Mouse (Mus musculus) frontal cortex, adult (tissue): ENCODE measurements around the gene Olfr651.
"Not testable (repeated sequence)": the region's sequence is repeated elsewhere in the genome, so short reads cannot be mapped to it uniquely, and the experiment has no call there.

Experiments
- ATAC-seq: cut with Nextera tagmentation; 2 replicates; pipeline ENCODE4 v1.9.2; 2017; ENCODE audit warnings: mild to moderate bottlenecking, moderate library complexity, mixed read lengths; ENCODE audit not compliant: low TSS enrichment

The Olfr651 gene

DNA sequence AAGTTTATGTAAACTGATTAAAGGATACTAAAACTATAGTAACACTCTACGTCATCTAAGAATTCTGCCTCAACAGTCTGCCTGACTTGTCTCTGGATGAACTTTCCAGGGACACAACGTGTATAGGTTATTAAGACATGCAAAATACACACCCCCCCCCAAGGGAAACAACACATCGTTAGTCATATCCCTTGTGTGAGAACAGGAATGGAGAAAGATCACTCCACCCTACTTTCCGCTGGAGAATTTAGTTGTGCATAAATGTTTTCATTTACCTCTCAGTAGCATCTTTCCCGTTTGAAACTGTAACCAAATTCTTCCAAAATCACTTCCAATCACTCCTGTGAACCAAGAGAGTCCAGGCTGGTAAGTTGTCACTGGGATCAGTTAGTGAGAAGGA, at the start of gene Olfr651:
Gene Olfr651, plus strand, starts transcription at position 301 of the 400 bp plus-strand sequence.
- ATAC-seq: no peak

DNA sequence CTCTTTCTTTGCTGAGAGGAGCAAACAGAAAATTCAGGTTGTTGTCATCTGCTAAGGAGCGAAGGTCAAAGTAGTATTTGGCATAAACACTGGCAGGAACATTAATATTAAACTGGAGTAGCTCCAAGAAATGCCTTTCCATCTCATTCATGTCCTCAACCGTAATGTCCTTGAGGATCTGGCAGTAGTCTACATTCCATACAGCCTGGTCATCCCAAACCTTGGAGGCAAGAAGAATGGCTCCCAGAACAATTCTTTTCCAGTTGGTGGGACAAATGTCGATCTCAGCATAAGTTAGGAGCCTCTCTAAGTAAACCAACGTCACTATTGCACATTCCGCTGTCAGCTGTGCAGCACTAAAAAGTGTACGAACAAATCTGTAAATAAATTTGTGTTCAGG, 48.7 kb upstream of the Olfr651 start:
- not testable (repeated sequence) for ATAC-seq

DNA sequence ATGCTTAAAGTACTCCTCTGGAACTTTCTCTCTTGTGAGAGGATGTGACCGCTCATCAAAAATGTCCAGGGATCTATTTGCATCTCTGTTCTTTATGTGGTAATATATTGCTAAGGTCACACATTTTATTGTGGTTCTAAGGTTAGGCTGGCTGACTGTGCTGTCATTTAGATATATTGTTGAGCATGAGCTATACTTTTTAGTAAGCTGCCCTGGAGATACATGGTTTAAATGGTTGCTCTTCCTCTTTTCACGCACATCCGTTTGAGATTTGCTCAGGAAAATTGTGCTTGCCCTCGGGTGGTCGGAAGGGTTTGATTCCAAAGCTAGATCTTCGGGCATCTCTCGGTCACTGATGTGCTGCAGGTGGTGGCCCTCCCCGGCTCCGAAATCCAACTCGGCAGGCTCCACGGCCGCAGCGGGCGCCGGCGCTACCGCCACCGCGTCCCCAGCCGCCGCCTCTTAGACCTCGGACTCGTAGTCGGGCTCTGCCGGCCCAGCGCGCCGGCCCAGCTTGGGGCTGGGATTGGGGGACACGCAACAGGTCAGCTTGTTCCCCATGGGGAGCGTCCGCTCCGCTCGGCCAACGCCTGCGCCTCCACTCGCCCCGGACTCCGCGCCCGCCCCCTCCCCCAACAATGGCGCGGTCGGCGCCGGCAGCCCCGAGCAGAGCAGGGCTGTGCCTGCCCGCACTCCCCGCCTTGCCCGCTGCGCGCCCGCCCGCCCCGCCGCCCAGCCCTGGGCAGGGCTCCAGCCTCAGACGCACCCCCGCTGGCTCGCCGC, 48.2 kb upstream of the Olfr651 start:
- ATAC-seq: no peak

DNA sequence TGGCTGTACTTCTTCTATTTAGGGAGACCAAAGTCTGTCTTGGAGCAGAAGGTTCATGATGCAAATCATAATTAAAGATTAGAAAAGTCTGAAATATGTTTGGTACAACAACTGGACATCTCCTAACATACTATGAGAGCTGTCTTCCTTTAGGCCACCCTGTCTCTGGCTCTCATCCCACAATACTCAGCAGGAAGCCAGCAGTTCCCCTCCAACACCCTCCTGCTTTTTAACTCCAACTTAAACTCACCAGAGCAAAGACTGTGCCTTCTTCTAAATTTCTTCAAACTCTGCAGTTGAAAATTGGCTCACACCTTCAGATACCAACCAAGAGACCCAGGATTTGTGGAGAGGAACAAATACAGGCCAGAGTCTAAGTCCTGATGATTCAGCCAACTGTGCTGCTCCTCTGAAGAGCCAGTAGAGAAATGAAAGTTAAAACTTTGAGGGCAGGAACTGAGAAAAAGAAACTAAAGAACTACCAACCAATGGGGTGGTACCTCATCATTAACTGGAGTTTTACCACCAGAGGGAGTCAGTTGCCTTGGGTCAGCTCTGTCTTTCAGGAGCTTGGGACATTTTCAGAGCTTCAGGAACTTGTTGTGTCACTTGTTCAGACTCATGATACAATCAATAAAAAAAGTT, 42.4 kb upstream of the Olfr651 start, which contains the start of gene Trim30d:
Gene Trim30d, minus strand, starts transcription at position 429 of the 645 bp plus-strand sequence.
- peak; percentile 69 for ATAC-seq

DNA sequence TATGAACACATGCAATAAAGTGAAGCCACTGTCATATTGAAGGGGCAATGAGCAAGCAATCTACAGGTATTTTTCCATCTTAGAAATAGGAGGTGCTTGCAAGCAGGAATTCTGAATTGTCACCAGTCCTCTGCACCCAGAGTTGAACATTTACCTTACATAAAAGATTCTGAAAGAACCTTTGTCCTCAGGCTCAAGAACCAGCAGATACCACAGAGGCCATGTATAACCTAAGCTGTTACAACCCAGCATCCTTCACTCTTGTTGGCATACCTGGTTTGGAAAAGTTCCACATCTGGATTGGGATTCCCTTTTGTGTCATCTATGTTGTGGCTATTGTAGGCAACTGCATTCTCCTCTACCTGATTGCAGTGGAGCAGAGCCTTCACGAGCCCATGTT, 2.8 kb downstream of the Olfr651 start:
- no peak for ATAC-seq

DNA sequence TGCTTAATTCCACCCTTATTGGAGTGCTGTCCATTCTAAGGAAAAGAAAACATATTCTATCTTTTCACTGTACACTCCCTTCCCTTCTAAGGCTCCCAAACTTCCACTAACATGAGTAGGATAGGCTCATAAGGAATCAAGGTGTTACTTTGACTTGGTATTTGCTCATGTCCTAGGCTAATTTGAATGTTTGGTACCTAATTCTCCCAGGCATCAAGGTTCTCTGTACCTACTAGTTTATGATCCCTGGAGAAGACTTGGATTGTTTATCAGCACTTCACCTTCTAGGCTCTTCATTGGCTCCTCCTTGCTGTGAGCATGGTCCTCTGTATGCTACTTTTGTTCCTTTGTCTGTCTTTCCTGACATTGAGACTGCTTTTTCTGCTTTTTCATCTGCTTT, 10.7 kb downstream of the Olfr651 start, which contains the start of gene Olfr652:
Gene Olfr652, plus strand, starts transcription at position 301 of the 400 bp plus-strand sequence.
- ATAC-seq: no peak

DNA sequence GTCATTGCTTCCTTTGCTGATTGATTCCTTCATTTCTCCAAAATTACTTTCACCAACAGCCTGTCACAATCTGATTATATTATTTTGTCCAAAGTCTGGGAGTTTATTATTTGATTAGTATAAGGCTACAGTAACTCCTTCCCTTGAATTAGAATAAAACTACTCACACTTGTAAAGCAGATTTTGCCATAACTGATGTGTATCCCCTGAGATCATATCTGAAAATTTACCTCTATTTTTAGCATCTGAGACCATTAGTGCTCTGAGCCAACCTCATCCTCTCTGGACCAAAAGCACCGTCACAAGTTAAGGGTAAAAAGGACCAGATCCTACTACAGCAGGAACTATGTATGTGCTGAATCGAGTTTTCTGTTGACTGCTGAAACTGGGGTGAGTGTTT, 27.1 kb downstream of the Olfr651 start, which contains the start of gene Olfr653:
Gene Olfr653, plus strand, starts transcription at position 301 of the 400 bp plus-strand sequence.
- no peak for ATAC-seq

DNA sequence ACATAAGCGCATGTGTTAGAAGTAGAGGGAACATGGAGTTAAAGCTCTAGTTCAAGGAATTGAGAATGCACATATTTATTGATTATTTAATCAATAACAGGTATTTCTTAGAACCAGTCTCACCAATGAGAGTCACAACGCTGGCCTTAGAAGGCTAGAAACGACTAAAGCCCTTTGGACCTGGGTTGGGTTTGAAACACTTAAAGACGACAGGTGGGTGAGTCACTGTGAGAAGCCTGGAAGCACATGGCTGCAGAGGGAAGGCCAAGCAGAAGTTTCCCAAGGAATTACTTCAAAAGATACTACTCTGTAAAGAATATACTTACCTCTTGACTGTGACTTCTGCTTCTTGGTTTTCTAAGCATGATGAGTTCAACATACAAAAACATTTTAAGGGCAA, 30.9 kb downstream of the Olfr651 start:
- ATAC-seq: no peak

DNA sequence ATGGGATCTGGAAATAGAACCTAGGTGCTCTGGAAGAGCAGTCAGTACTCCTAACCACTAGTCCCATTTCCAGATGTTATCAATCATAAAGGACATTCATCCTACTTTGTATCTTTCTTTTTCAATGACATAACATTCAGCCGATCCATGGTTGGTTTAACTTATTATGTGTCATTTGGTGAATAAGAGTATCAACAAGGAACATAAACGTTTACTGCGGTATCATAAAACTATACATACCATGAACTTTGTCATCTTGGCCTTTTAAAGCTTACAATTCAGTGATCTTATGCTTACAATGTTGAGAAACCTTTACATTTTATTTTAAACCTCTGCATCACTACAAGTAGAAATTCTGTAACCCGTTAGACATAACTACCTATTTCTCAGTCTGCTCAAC, 31.5 kb downstream of the Olfr651 start:
- no peak for ATAC-seq

DNA sequence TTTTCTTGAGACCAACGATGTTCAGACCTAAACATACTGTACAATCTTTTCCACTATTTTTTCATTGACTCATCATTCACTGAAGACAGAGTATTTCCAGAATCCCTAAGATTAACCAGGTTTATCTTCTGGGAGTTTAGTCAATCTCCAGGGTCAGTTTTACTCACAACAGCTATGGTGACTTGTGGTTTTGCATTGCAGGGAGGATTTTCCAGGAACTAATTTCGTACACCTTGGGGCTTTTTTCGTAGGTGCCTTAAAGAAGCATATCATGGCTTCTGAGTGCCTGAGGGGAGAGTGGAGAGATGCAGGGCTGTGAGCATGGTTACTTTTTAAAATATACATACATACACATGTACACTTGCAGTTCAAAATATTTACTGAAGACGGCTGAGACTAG, 36.8 kb downstream of the Olfr651 start, which contains the start of gene Olfr654:
Gene Olfr654, plus strand, starts transcription at position 301 of the 400 bp plus-strand sequence.
- ATAC-seq: no peak

DNA sequence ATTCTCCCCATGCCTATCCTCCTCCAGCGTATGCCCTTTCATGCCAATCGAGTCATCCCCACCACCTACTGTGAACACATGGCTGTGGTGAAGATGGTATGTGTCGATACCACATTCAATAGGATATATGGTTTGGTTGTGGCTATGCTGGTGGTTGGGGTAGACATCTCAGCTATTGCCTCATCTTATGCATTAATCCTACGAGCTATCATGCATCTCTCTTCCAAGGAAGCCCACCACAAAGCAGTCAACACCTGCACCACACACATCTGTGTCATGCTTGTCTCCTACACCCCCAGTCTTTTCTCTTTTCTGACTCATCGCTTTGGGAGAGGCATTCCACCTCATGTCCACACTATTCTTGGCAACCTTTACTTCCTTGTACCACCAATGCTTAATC, 38.3 kb downstream of the Olfr651 start:
- ATAC-seq: no peak

DNA sequence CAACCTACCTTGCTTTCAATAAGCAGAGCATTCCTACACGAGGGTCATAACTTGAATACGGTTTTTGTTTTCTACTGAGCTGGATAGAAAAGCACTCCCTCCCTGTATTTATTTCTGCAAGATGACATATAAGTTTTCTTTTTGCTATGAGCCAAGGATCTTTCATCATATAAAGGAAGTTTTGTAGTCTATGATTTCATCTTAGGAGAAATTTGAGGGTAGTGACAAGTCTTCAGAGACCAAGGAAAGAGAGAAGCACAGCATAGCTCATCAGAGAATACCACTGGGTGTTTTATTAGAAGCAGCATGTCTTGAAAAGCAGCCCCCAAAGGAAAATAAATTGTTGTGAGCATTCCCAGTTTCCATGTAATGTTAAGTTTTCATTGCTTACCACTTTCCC, 51.7 kb downstream of the Olfr651 start, which contains the start of gene Olfr655:
Gene Olfr655, minus strand, starts transcription at position 101 of the 400 bp plus-strand sequence.
- no peak for ATAC-seq

DNA sequence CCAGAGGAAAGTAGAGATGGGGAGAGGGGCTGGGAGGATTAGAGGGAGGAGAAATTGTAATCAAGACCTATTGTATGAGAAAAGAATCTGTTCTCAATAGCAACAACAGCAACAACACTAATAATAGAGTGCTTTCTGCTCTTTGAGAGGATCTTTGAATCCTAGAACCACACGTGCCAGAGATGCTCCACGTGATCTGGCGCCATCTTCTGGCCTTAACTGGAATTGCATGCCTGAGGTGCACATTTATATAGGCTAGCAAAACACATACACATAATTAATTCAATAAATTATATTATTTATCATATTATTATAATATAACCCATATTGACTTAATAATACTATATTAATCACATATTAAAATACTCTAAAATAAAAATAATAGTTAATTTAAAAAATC, 53.2 kb downstream of the Olfr651 start:
- ATAC-seq: no peak
